In the genomic region with DNA sequence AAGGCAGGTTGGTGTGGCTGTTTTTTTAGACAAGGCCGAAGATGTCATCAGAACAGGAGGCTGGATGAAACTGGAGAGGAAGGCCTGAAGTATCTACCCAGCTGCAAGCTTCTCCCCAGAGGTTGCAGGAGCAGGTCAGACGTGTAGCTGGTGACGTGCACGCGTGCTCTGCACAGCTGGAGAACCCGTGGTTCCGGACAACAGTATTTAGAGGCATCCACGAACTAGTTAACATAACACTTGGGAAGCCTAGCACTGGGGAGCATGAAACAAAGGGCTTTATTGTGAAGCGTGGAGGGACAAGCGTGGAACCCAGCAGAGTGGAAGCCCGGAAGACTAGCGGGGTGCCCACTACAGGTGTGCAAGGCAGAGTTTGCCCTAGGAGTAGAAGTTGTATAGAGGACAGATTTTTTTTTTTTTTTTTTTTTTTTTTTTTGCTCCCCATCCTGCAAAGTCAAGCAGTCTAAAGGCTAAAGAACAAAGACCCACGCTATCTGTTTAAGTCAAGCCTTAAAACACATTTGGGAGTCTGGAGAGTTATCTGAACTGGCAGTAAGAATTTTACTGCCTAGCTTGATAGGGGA, we compare ENCODE assay signal across 26 mouse cellular contexts. TPM values are rescaled to one million over a fixed set of nuclear protein-coding genes. Genes with fewer than 3 reads are reported as not detected.
DNase-seq lines count a peak whose midpoint lies in the region; ATAC-seq lines count a peak whose summit lies in the region.
"Had no signal": no experiment of that assay in that cellular context is flagged by ENCODE, and none has a peak within 500 bp of the region (broad histone marks: within the 10 kb centered on the region; RNA-seq: fewer than 3 reads in every experiment).

No protein-coding gene starts in this region.

- no peak overlapping the region for H3K4me3 ChIP-seq in midbrain, embryonic 10.5 days
- no peak overlapping the region for H3K4me3 ChIP-seq in midbrain, embryonic 16.5 days (ENCODE audit: low read depth, low read length)
- no peak overlapping the region for H3K4me3 ChIP-seq in limb, embryonic 11.5 days (ENCODE audit: low read depth, low read length)
- no peak overlapping the region for H3K4me3 ChIP-seq in liver, embryonic 11.5 days (ENCODE audit: low read depth, low read length)
- H3K4me3 ChIP-seq: embryonic facial prominence, embryonic 13.5 days; erythroblast, embryonic 14.5 days; hindbrain, embryonic 13.5 days; left cerebral cortex, adult 2 months; lung, embryonic 15.5 days; megakaryocyte, embryonic 14.5 days; midbrain, embryonic 15.5 days had no signal

- peaks cover 33% of the 10 kb centered on the region for H3K4me1 ChIP-seq in midbrain, embryonic 10.5 days
- H3K4me1 ChIP-seq in midbrain, embryonic 16.5 days (ENCODE audit: control insufficient read depth, insufficient read depth, low read length): peaks cover 17% of the 10 kb centered on the region
- peaks cover 21% of the 10 kb centered on the region for H3K4me1 ChIP-seq in limb, embryonic 11.5 days (ENCODE audit: control insufficient read depth, insufficient read depth, low read length)
- peaks cover 5% of the 10 kb centered on the region for H3K4me1 ChIP-seq in liver, embryonic 11.5 days (replicated peaks; ENCODE audit: control insufficient read depth, insufficient read depth, low read length)

- no peak overlapping the region for H3K9ac ChIP-seq in midbrain, embryonic 16.5 days (ENCODE audit: low read depth, low read length)
- peak overlapping the region; percentile 14; the same call in 1 of the 2 replicates for H3K9ac ChIP-seq in limb, embryonic 11.5 days (ENCODE audit: low read length)
- no peak overlapping the region for H3K9ac ChIP-seq in liver, embryonic 11.5 days (ENCODE audit: low read depth, low read length)
- H3K9ac ChIP-seq: embryonic facial prominence, embryonic 13.5 days; hindbrain, embryonic 13.5 days; lung, embryonic 15.5 days; midbrain, embryonic 15.5 days had no signal

- H3K27me3 ChIP-seq in midbrain, embryonic 10.5 days (ENCODE audit: low read depth, poor library complexity, severe bottlenecking): peaks cover 45% of the 10 kb centered on the region
- H3K27me3 ChIP-seq in midbrain, embryonic 16.5 days (ENCODE audit: control insufficient read depth, insufficient read depth, low read depth, low read length): 0 out of 2 replicates have a peak, but pooled peaks cover 4% of the 10 kb centered on the region
- H3K27me3 ChIP-seq in limb, embryonic 11.5 days (ENCODE audit: control insufficient read depth, insufficient read depth, low read length): peaks cover 8% of the 10 kb centered on the region
- peaks cover 45% of the 10 kb centered on the region for H3K27me3 ChIP-seq in liver, embryonic 11.5 days (replicated peaks; ENCODE audit: control insufficient read depth, insufficient read depth, low read length)

- ATAC-seq in midbrain, embryonic 16.5 days: no peak
- ATAC-seq in limb, embryonic 11.5 days (ENCODE audit: insufficient number of reproducible peaks, low FRiP score, low TSS enrichment, low read depth): no peak
- ATAC-seq in liver, embryonic 11.5 days (replicated peaks; ENCODE audit: low FRiP score): no peak
- no peak for ATAC-seq in monocyte, adult 5-6 weeks (replicated peaks; ENCODE audit: insufficient number of reproducible peaks, low FRiP score, low TSS enrichment, poor library complexity, severe bottlenecking)
- ATAC-seq: forebrain, embryonic 14.5 days; inflammation-experienced regulatory T-cells, adult 6 months; midbrain, embryonic 15.5 days had no signal

- no peak overlapping the region for H3K27ac ChIP-seq in midbrain, embryonic 10.5 days (replicated peaks)
- no peak overlapping the region for H3K27ac ChIP-seq in midbrain, embryonic 16.5 days (ENCODE audit: low read length)
- 0 out of 2 replicates have a peak overlapping the region, but pooled peaks have one; percentile 3 for H3K27ac ChIP-seq in limb, embryonic 11.5 days (replicated peaks; ENCODE audit: low read depth, low read length)
- H3K27ac ChIP-seq in liver, embryonic 11.5 days (ENCODE audit: low read depth, low read length): no peak overlapping the region
- H3K27ac ChIP-seq: embryonic facial prominence, embryonic 13.5 days; hindbrain, embryonic 13.5 days; kidney, postnatal 0 days; left cerebral cortex, adult 2 months; lung, embryonic 15.5 days; midbrain, embryonic 15.5 days had no signal

- DNase-seq in embryo, embryonic 10.5 days (ENCODE audit: low spot score): peak; percentile 24
- DNase-seq in embryo, embryonic 11 days: no peak
- DNase-seq in midbrain, embryonic 10.5 days (ENCODE audit: low spot score): peak; percentile 17
- peak; percentile 98 for DNase-seq in ES-CJ7 (ENCODE audit: low read depth, low spot score)
- no peak for DNase-seq in limb, embryonic 11.5 days (ENCODE audit: low spot score)
- no peak for DNase-seq in liver, embryonic 11.5 days (ENCODE audit: low spot score)
- DNase-seq: adrenal gland, postnatal 25 days; cerebellum, adult 9-10 months; heart, postnatal 36 days; kidney, adult 18-20 months; lung, postnatal 36 days; thymus, postnatal 14 days had no signal

- WGBS in midbrain, embryonic 10.5 days: 15% methylated on average over 13 of the region's 13 CpGs
- 14% methylated on average over 13 of the region's 13 CpGs for WGBS in midbrain, embryonic 16.5 days
- 18% methylated on average over 13 of the region's 13 CpGs for WGBS in limb, embryonic 11.5 days
- WGBS in liver, embryonic 11.5 days: 44% methylated on average over 13 of the region's 13 CpGs

- H3K4me2 ChIP-seq in midbrain, embryonic 16.5 days (ENCODE audit: low read length): no peak overlapping the region
- no peak overlapping the region for H3K4me2 ChIP-seq in limb, embryonic 11.5 days (ENCODE audit: low read depth, severe bottlenecking)
- no peak overlapping the region for H3K4me2 ChIP-seq in liver, embryonic 11.5 days
- H3K4me2 ChIP-seq: embryonic facial prominence, embryonic 13.5 days; heart, embryonic 11.5 days; hindbrain, embryonic 13.5 days; lung, embryonic 15.5 days; midbrain, embryonic 15.5 days had no signal

- H3K9me3 ChIP-seq in midbrain, embryonic 10.5 days (replicated peaks): no peaks in the 10 kb centered on the region
- H3K9me3 ChIP-seq in midbrain, embryonic 16.5 days (replicated peaks; ENCODE audit: control insufficient read depth, low read length, poor library complexity, severe bottlenecking): no peaks in the 10 kb centered on the region
- no peaks in the 10 kb centered on the region for H3K9me3 ChIP-seq in limb, embryonic 11.5 days (ENCODE audit: control insufficient read depth, low read length)
- no peaks in the 10 kb centered on the region for H3K9me3 ChIP-seq in liver, embryonic 11.5 days (ENCODE audit: control insufficient read depth, low read length)
- H3K9me3 ChIP-seq: embryonic facial prominence, embryonic 13.5 days; hindbrain, embryonic 13.5 days; lung, embryonic 15.5 days; midbrain, embryonic 15.5 days had no signal

- H3K36me3 ChIP-seq in midbrain, embryonic 10.5 days: no peaks in the 10 kb centered on the region
- H3K36me3 ChIP-seq in midbrain, embryonic 16.5 days (ENCODE audit: control insufficient read depth, insufficient read depth, low read length): no peaks in the 10 kb centered on the region
- no peaks in the 10 kb centered on the region for H3K36me3 ChIP-seq in limb, embryonic 11.5 days (ENCODE audit: control insufficient read depth, insufficient read depth, low read length)
- no peaks in the 10 kb centered on the region for H3K36me3 ChIP-seq in liver, embryonic 11.5 days (ENCODE audit: control insufficient read depth, insufficient read depth, low read length)
- H3K36me3 ChIP-seq: embryonic facial prominence, embryonic 13.5 days; hindbrain, embryonic 13.5 days; lung, embryonic 15.5 days; midbrain, embryonic 15.5 days had no signal

RNA-seq across cellular contexts. Expression of a gene that starts 8.0 kb away (rescaled TPM):
- 58.4 and 60.6 TPM in 2 replicates for polyA plus RNA-seq in midbrain, embryonic 10.5 days (2016; fragmentation: Nextera tagmentation; extraction: Ambion mirVana)
- 67.6 and 81.3 TPM in 2 replicates for polyA plus RNA-seq in midbrain, embryonic 16.5 days (2015; fragmentation: Nextera tagmentation; extraction: Ambion mirVana)
- 60.8 and 68.4 TPM in 2 replicates for polyA plus RNA-seq in limb, embryonic 11.5 days (2014; fragmentation: Nextera tagmentation; extraction: Ambion mirVana)
- 4.0 and 5.0 TPM in 2 replicates for polyA plus RNA-seq in liver, embryonic 11.5 days (2014; fragmentation: Nextera tagmentation; extraction: Ambion mirVana)
- total RNA-seq in monocyte, adult 5-6 weeks (2017): 4.7 to 20.3 TPM (median 18.9 TPM) in 3 replicates
- total RNA-seq: common myeloid progenitor, adult 5-6 weeks had no signal
- polyA plus RNA-seq: erythroblast, embryonic 14.5 days had no signal

Comparison
In these comparisons a context has a peak if more than half of its experiments do, and no peak if none do; other contexts are left out.
1. DNase-seq: peak in embryo, embryonic 10.5 days (single experiment), midbrain, embryonic 10.5 days (single experiment) and ES-CJ7 (single experiment); none in embryo, embryonic 11 days (single experiment), limb, embryonic 11.5 days (single experiment) and liver, embryonic 11.5 days (single experiment).